Mouse (Mus musculus) myocyte (in vitro differentiated cells): ENCODE data around the gene Mki67. TPM values are rescaled to one million over a fixed set of nuclear protein-coding genes. Genes with fewer than 3 reads are reported as not detected.

Experiments used
- H3K27me3 ChIP-seq: one replicate; pipeline ENCODE4 v1.6.1; 2011; ENCODE audit not compliant: control insufficient read depth, insufficient read depth, insufficient read length
- H3K36me3 ChIP-seq: one replicate; pipeline ENCODE4 v1.6.1; 2011; ENCODE audit not compliant: control insufficient read depth, insufficient read depth
- H3K4me2 ChIP-seq: one replicate; pipeline ENCODE4 v1.6.1; 2011; ENCODE audit warnings: low read depth, control low read depth
- H3K4me3 ChIP-seq: one replicate; pipeline ENCODE4 v1.5.1; 2011; ENCODE audit warnings: mild to moderate bottlenecking, control low read depth, moderate library complexity
- H3K79me2 ChIP-seq: one replicate; pipeline ENCODE4 v1.6.1; 2011; ENCODE audit not compliant: control insufficient read depth, insufficient read depth
- H3ac ChIP-seq: one replicate; pipeline ENCODE4 v1.6.1; 2011; ENCODE audit not compliant: control insufficient read depth, insufficient read length
- E2F4 ChIP-seq: IDR thresholded peaks from one replicate; pipeline ENCODE4 v1.6.1; 2011; ENCODE audit warnings: mild to moderate bottlenecking, control low read depth, moderate library complexity; ENCODE audit not compliant: insufficient read depth
- MAX ChIP-seq: IDR thresholded peaks from one replicate; pipeline ENCODE4 v1.6.1; 2011; ENCODE audit warnings: low read depth, mild to moderate bottlenecking, control low read depth
- MYOD1 ChIP-seq, 3 experiments: IDR thresholded peaks; one replicate each; pipeline ENCODE4 v1.6.1; 2011; ENCODE audit warnings: control low read depth in 2 of 3, low read depth in 2 of 3, mild to moderate bottlenecking in 2 of 3, moderate library complexity in 1 of 3; ENCODE audit not compliant: insufficient read length in 2 of 3, control insufficient read depth in 1 of 3
- POLR2A ChIP-seq: IDR thresholded peaks from one replicate; pipeline ENCODE4 v1.6.1; 2011; ENCODE audit warnings: low read depth, mild to moderate bottlenecking, control low read depth, moderate library complexity; ENCODE audit not compliant: insufficient read length
- POLR2AphosphoS2 ChIP-seq: IDR thresholded peaks from one replicate; pipeline ENCODE4 v1.6.1; 2011; ENCODE audit warnings: low read depth, control low read depth; ENCODE audit not compliant: insufficient read length
- REST ChIP-seq: IDR thresholded peaks from one replicate; pipeline ENCODE4 v1.6.1; 2011; ENCODE audit warnings: mild to moderate bottlenecking, control low read depth, moderate library complexity; ENCODE audit not compliant: insufficient read depth, insufficient read length
- SRF ChIP-seq: IDR thresholded peaks from one replicate; pipeline ENCODE4 v1.6.1; 2011; ENCODE audit warnings: low read depth; ENCODE audit not compliant: control insufficient read depth, insufficient read length
- TCF12 ChIP-seq: IDR thresholded peaks from one replicate; pipeline ENCODE4 v1.6.1; 2011; ENCODE audit warnings: mild to moderate bottlenecking, control low read depth; ENCODE audit not compliant: poor library complexity, insufficient read depth, severe bottlenecking
- USF1 ChIP-seq: IDR thresholded peaks from one replicate; pipeline ENCODE4 v1.6.1; 2011; ENCODE audit warnings: low read depth, mild to moderate bottlenecking, control low read depth, moderate library complexity
- polyA plus RNA-seq: library from polyadenylated mRNA; unstranded; fragments of >200 nt; fragmentation: generic; extraction: Trizol; gene quantifications from one replicate; pipeline ENCODE4 v1.2.1, GENCODE M21; 2012; ENCODE audit warnings: missing spikeins

Gene Mki67
- polyA plus RNA-seq, 1 experiment: 6.8 TPM

GRCm38 (mm10) chr7:135646976-135647375 is 69.2 kb downstream of the Mki67 start:
- H3K79me2 ChIP-seq: no peaks in the 10 kb centered on the region
- no peak for TF ChIP-seq E2F4
- TF ChIP-seq REST: no peak
- TF ChIP-seq SRF: no peak
- no peak for TF ChIP-seq POLR2A
- TF ChIP-seq MYOD1 (IDR thresholded peaks at IDR 0.05; ENCODE audit: control insufficient read depth in 1 of 3, insufficient read length in 2 of 3, low read depth in 2 of 3): no peak
- TF ChIP-seq TCF12: no peak
- no peak for TF ChIP-seq POLR2AphosphoS2
- TF ChIP-seq USF1: no peak
- no peak for TF ChIP-seq MAX
- H3K36me3 ChIP-seq: no peaks in the 10 kb centered on the region
- no peak overlapping the region for H3K4me3 ChIP-seq
- no peak overlapping the region for H3ac ChIP-seq
- H3K27me3 ChIP-seq: no peaks in the 10 kb centered on the region
- no peak overlapping the region for H3K4me2 ChIP-seq

GRCm38 (mm10) chr7:135644452-135644851 is 71.7 kb downstream of the Mki67 start:
- Histone ChIP-seq H3K36me3 (no peaks in the 10 kb centered on the region), H3K79me2 (no peaks in the 10 kb centered on the region), H3K4me3 (no peak overlapping the region), H3ac (no peak overlapping the region), H3K4me2 (no peak overlapping the region), H3K27me3 (no peaks in the 10 kb centered on the region)
- TF ChIP-seq SRF: no peak

- Histone ChIP-seq H3K27me3 (no peaks in the 10 kb centered on the region), H3K36me3 (no peaks in the 10 kb centered on the region)
Observed at GRCm38 (mm10) chr7:135641698-135642507, 74.3 kb downstream of the Mki67 start.

More at GRCm38 (mm10) chr7:135641698-135642507, 74.3 kb downstream of the Mki67 start:
- H3ac ChIP-seq: no peak overlapping the region
- no peaks in the 10 kb centered on the region for H3K79me2 ChIP-seq
- TF ChIP-seq SRF (no peak), E2F4 (no peak)
- H3K4me3 ChIP-seq: no peak overlapping the region
- H3K4me2 ChIP-seq: no peak overlapping the region

Other genes starting within 250 kb of the Mki67 start
- not detected for gene Clrn3, start 187.7 kb downstream of the Mki67 start, polyA plus RNA-seq
- gene Ptpre, start 178.9 kb downstream of the Mki67 start, polyA plus RNA-seq: 2.4 TPM